Mouse (Mus musculus) heart, adult 18-20 months (tissue): ENCODE measurements around the gene Bicd2. TPM values are rescaled to one million over a fixed set of nuclear protein-coding genes. Genes with fewer than 3 reads are reported as not detected.

Experiments used
- DNase-seq, 2 experiments: peaks; one replicate each; pipeline ENCODE4 v3.0.0; 2021 to 2022; ENCODE audit warnings: mixed read lengths in 1 of 2
- long read RNA-seq, 2 experiments: library from polyadenylated mRNA; stranded (forward); transcript quantifications; one replicate each; pipeline ENCODE4 v2.0.0; 2021
- total RNA-seq, 2 experiments: library from RNA; stranded (reverse); gene quantifications; 2 replicates each; pipeline ENCODE4 v1.2.3; 2021

The Bicd2 gene
- 10 to 100 TPM; 67.3 to 73.9 TPM for total RNA-seq
- long read RNA-seq, experiment 1, full-length matches to known transcripts: 88 of 117 reads
- long read RNA-seq, experiment 1, partial matches to known transcripts: 24 of 117 reads
- long read RNA-seq, experiment 1, other reads (novel, unspliced or antisense): 5 of 117 reads
- long read RNA-seq, experiment 2, full-length matches to known transcripts: 21 of 30 reads
- long read RNA-seq, experiment 2, partial matches to known transcripts: 6 of 30 reads
- long read RNA-seq, experiment 2, other reads (novel, unspliced or antisense): 3 of 30 reads

DNA sequence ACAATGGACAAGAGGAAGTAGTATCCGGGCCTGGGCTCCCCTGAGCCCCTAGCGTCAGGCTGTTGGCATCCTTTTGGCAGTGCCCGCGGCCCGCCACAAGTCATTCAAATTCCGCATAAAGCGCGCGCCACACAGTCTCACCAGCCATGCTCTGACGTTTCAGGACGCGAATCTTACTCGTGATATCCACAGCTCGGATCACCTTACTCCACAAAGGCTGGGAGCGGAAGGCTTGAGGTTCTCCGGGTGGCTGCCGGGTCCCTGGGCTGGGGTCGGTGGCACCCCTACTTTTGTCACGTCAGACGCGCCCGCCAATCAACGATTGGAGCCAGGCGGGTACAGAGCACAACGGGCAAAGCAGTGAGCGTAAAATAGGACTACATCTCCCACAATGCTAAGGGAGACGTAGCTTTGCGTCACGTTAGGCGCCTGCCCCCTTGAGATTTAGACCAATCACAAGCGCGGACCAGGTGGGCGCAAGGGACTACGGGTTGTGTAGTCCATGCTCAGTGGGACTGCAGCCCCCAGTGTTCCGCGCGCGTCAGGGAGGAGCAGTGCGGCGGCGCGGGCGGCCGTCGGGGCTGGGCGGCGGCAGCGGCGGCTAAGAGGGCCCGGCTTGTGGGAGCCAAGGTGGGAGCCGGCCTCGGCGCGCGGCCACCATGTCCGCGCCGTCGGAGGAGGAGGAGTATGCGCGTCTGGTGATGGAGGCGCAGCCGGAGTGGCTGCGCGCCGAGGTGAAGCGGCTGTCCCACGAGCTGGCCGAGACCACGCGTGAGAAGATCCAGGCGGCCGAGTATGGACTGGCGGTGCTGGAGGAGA, at the start of gene Bicd2:
Gene Bicd2 (plus strand): TSS at position 574 of the 819 bp plus-strand sequence.
- DNase-seq: peak; percentile 95 to 99

DNA sequence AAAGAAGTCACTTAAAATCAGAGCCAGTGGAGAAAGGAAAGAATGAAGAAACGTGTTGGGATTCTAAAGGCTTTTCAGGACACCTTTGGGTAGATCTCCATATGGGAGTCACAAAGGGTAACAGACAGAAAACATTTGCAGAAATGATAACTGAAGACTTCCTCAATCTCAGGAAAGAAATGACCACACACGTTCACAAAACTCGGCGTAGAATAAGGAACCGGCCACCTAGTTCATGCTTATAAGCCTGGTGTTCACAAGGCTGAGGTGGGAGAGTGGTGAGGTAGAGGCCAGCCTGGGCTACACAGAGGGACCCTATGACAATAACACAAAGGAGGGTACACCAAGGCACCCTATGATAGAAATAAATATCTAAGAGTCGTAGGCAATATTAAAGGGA, 49.4 kb upstream of the Bicd2 start:
- no peak for DNase-seq

DNA sequence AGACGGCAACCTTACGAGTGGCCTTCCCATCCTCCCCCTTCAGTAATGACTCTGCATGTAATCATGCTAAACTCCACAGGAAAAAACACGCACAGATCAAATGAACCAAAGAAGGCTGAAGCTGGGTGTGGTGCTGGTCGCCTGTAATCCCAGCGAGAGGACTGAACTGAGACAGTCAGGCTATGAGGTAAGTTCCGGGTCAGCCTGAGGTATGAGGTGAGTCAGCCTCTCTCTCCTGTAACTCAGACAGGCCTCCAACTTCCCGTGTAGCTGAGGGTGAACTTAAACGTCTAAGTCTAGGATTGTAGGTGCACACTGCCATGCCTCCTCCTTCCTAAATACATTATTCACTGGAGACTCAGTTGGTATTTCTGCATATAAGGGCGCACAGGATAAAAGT, 47.3 kb upstream of the Bicd2 start:
- DNase-seq: no peak

DNA sequence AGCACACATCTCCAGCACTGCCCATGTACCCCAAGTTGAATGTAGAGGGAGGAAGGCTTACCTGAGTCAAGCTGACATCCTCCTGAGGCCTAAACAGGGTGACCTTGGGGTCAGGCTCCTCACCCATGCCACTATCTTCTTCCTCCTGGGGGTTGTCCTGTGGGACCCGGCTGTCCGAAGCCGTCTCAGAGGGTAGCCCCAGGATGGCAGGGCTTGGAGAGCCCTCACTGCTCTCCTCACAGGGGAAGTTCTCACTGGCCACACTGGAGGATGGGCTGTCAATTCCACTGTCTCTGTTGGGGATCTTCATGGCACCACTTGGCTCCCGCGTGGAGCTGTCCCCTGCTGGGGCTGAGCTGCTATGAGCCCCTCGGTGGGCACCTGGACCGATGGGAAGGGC, 45.1 kb upstream of the Bicd2 start:
- no peak for DNase-seq

DNA sequence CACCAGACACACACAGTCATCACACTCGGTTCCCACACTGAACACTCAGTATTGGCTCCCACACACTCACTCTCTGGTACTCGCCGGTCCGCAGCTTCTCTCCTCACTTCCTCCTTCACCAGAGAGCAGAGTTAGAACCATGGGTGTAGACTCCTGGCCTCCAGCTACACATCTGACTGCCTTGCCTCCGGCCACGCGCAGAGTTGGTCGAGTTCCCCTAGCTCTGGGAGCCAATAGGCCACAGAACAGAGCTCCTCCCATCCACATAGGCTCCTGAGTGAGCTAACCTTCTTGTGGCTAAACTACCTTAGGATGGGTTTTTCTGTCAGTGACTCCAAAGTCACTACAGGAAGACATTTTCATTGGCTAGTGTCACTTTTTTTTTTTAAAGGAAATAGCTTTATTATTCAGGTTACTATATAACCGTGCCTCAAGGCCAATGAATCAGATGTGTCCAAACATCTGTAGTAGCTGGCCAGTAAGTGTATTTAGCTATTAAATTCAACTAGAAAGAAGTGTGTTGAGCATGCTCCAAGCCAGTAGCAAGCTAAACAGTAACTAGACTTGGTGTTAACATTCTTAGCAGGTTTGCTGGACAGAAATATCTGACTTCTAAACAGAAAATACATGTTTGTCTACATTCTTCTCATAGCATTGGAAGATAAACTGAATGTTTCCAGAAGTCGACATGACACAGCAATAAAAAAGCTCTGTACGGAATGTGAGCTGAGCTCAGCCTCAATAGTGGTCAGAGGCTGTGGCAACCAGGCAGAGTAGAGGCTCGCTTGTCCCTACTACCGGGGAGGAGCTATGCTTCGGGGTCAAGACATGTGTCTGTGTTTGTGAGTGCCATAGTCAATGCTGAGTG, 42.6 kb upstream of the Bicd2 start:
- peak in 1 of 2 experiments; percentile 48 for DNase-seq

DNA sequence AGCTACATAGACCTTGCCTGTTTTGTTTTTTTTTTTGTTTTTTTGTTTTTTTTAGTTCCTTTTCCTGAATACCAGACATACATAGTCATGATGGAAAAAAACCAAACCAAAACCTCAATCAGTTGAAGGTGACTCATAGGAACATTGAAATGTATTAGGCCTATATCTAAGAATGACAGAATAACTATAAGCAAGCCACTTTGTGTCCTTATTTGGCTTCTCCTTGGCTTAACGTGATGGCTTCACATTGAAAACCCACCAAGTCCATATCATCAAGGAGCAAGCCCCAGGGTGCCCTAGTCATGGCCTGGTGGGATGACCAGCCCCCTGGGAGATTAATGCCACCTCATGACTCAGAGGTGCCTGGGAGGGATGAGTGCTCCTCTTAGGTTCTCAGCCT, 40.6 kb upstream of the Bicd2 start:
- no peak for DNase-seq

GRCm38 (mm10) chr13:49306771-49307310, 34.5 kb upstream of the Bicd2 start:
- DNase-seq: no peak

DNA sequence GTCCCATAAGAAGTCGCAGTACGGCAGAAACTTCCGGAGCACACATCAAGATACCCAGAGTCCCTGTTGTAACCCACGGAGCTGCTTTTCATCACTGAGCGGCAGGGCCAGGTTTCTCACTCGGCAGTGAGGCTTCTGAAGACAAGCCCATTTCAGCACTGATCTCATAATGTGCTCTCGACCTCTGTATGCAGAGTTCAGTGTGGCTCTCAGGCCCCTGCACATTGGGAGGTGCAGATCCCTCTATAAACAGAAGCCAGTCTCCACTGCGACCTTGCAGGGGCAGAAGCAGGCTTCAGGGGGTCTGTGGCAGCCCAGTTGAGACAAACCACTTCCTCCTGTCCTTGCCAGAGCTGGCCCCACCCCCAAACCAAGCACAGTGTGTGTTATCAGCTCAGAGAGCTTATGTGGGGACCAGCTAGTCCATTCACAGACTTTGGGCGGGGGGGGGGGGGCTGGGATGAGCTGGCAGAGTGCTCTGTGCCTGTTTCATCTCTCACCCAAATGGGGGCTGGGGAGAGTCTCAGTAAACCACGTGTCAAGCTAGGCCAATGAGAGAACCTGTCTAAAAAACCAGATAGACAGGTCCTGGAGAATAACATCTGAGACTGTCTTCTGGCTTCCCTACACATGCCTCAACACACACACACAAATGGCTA, 33.9 kb upstream of the Bicd2 start:
- peak; percentile 51 to 65 for DNase-seq

DNA sequence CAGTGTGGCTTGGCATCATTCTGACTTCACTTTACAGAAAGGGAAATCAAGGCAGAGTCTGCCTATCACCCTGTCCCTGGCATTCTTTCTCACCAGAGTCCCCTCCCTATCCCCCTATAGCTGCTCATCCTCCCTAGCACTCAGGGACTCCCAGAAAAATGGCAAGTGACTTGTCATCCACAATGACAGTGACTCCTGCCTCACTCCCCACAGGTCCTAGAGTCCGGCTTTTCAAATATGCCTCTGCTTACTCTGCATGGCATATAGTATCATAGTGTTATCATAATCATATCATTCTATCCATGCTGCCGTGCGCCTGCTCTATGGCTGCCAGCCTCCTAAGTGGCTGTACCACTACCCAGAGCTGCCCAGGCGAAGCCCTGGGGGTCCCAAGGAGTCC, 33.2 kb upstream of the Bicd2 start:
- no peak for DNase-seq

- DNase-seq: peak; percentile 35 to 73
Observed at GRCm38 (mm10) chr13:49308861-49309403, 32.5 kb upstream of the Bicd2 start.

DNA sequence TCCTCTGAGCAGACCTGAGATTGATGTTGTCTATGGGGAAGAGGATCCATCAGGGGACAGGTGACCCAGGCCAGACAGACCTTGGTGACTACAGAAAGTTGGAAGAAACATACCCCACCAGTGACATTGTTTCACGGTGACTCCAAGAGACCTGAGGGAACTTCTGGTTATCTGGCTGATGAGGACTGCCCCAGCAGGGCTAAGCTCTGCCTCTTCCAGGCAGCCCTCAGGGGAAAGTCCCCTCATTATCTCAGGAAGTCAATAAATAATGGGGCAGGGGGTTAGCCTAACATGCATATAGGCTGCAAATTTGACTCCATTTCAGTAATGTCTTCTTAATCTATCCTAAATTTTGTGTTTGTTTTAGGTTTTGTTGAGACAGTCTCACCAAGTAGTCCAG, 31.9 kb upstream of the Bicd2 start:
- no peak for DNase-seq

DNA sequence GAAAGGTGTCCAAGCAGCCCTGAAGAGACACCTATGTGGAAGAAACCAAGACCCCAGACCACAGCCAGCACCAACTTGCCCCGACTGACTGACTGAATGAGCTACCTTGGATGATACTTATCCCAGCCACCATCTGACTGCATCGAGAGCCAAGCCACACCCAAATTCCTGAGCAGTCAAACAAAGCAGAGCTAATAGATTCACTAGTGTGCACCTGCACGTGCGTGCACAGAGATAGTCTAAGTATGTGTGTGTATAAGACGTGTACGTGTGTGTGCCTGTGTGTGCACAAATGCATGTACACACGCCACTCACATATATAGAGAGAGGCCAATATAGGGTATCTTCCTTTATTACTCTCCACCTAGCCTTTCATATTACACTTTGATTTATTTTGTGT, 29.7 kb upstream of the Bicd2 start:
- DNase-seq: no peak

- DNase-seq: no peak
Observed at GRCm38 (mm10) chr13:49316386-49317162, 24.8 kb upstream of the Bicd2 start.

DNA sequence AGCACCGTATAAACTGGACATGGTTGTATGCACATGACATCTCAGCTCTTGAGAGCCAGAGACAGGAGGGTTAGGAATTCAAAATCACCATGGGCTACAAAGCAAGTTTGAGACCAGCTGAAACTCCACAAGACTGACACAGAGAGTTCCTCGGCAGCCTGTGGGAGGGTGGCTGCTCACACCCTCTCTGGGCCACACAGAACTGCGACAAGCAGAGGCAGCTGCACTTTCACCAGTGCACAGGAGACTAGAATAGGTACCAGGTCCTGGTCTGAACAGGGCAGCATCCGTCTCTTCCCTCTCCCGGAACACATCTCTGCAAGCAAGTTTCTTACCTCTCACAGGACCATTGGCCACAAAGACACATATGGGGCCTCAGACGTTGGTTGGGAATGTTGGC, 23.9 kb upstream of the Bicd2 start:
- no peak for DNase-seq

GRCm38 (mm10) chr13:49317914-49318313, 23.5 kb upstream of the Bicd2 start:
- DNase-seq: no peak

- peak in 1 of 2 experiments; percentile 31 for DNase-seq
Observed at GRCm38 (mm10) chr13:49320040-49320439, 21.3 kb upstream of the Bicd2 start, which contains the start of gene Fgd3. Gene Fgd3, minus strand, starts transcription at chr13:49320311.

- DNase-seq: no peak
Observed at GRCm38 (mm10) chr13:49320514-49320913, 20.9 kb upstream of the Bicd2 start.

GRCm38 (mm10) chr13:49321452-49321851, 19.9 kb upstream of the Bicd2 start:
- DNase-seq: no peak

DNA sequence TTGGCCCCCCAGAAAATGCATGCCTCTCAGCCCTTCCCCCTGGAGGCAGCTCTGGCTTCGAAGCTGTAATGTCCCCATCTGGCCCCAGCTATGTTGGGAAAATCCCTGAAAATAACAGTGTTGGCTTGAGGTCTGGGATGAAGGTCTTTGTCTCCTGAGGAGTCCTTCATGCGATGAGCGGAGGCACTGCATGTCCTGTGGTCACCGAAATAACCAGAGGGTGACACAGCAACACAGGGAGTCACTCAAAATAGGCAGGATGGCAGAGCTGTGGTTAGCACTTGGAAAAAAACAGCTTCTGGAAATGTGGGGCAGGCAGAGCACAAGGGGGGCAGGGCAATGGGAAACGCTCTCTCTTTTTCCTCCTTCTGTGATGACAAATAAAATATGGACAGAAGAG, 19.2 kb upstream of the Bicd2 start:
- peak in 1 of 2 experiments; percentile 58 for DNase-seq

DNA sequence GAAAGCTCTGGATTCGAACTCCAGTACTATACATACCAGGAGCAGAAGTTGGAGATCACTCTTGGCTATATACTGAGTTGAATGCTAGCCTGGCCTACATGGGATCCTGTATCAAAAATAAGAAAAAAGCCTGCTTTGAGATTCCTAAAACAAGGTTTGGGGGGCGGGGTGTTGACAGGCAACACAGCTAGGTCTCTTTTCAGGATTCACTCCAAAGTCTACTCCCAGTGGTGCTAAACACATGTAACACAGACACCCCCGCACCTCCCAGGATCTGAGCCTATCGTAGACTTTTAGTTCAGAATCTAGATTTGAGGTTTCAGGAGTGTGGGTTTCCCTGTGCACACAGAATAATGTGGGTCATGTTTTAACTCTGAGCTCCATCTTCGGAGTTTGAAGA, 18.6 kb upstream of the Bicd2 start:
- no peak for DNase-seq

DNA sequence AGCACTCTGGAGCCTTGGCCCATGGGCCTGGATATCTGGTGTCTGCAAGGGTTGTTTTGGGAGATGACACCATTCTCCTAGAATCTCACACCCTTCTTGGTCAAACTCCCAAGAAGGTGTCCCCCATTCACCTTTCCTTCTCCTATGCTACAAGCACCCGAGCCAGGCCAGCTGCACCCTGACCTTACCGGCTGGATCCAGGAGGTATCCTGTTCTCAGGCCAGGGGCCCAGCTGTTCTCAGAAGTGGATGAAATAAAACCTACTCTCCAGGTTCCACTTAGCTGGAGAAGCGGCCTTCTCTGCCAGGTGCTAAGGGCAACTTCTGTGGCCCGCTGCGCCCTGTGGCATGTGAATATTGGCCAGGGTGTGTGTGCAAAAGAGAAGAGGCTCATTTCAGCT, 16.5 kb upstream of the Bicd2 start:
- DNase-seq: no peak
